Comparison of ENCODE assay signal across 11 mouse cellular contexts in the genomic region with DNA sequence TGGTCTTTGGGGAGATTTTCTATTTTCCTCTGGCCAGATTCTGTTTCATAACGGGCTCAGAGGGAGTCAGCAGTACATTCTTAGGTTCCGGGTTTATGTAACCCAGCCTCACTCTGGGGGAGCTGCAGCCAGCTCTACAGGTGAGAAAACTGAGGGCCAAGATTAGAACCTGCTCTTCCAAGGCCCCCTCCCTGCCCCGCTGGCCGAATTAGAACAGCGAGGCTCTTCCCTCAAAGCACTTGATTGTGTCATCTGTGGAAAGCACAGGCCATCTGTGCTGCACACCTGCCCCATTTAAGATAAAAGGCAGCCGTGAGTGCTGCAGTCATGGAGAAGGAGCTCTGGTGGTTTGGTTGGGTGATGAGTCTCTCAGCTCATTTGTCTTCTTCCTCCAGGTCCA.
DNase-seq lines count a peak whose midpoint lies in the region; ATAC-seq and TF ChIP-seq lines count a peak whose summit lies in the region.
"Had no signal": no experiment of that assay in that cellular context is flagged by ENCODE, and none has a peak within 500 bp of the region (broad histone marks: within the 10 kb centered on the region; RNA-seq: fewer than 3 reads in every experiment).

No protein-coding gene starts in this region.

- H3K27ac ChIP-seq in heart, embryonic 15.5 days: peak overlapping the region; percentile 25; the same call in 1 of the 2 replicates
- H3K27ac ChIP-seq in lung, embryonic 15.5 days: peak overlapping the region; percentile 88
- H3K27ac ChIP-seq in intestine, embryonic 15.5 days: peak overlapping the region; percentile 77
- H3K27ac ChIP-seq in forebrain, postnatal 0 days (ENCODE audit: low read depth, low read length): no peak overlapping the region
- no peak overlapping the region for H3K27ac ChIP-seq in midbrain, embryonic 14.5 days (replicated peaks; ENCODE audit: low read depth, low read length)
- H3K27ac ChIP-seq: hindbrain, postnatal 0 days; neural tube, embryonic 13.5 days had no signal

- H3K4me2 ChIP-seq in heart, embryonic 15.5 days: no peak overlapping the region
- no peak overlapping the region for H3K4me2 ChIP-seq in lung, embryonic 15.5 days
- H3K4me2 ChIP-seq in intestine, embryonic 15.5 days (replicated peaks): no peak overlapping the region
- H3K4me2 ChIP-seq in forebrain, postnatal 0 days (ENCODE audit: low read depth): no peak overlapping the region
- H3K4me2 ChIP-seq in midbrain, embryonic 14.5 days (ENCODE audit: low read length): no peak overlapping the region
- H3K4me2 ChIP-seq: limb, embryonic 13.5 days; neural tube, embryonic 13.5 days had no signal

- no peaks in the 10 kb centered on the region for H3K27me3 ChIP-seq in heart, embryonic 15.5 days
- H3K27me3 ChIP-seq in lung, embryonic 15.5 days: no peaks in the 10 kb centered on the region
- no peaks in the 10 kb centered on the region for H3K27me3 ChIP-seq in intestine, embryonic 15.5 days (replicated peaks)
- H3K27me3 ChIP-seq in forebrain, postnatal 0 days (ENCODE audit: insufficient read depth, low read length): no peaks in the 10 kb centered on the region
- no peaks in the 10 kb centered on the region for H3K27me3 ChIP-seq in midbrain, embryonic 14.5 days (ENCODE audit: control insufficient read depth, insufficient read depth, low read length)
- H3K27me3 ChIP-seq: limb, embryonic 13.5 days; neural tube, embryonic 13.5 days had no signal

- H3K9ac ChIP-seq in heart, embryonic 15.5 days: no peak overlapping the region
- H3K9ac ChIP-seq in lung, embryonic 15.5 days: no peak overlapping the region
- H3K9ac ChIP-seq in intestine, embryonic 15.5 days: no peak overlapping the region
- no peak overlapping the region for H3K9ac ChIP-seq in forebrain, postnatal 0 days
- H3K9ac ChIP-seq in midbrain, embryonic 14.5 days (replicated peaks; ENCODE audit: low read length): no peak overlapping the region
- H3K9ac ChIP-seq: limb, embryonic 13.5 days; neural tube, embryonic 13.5 days had no signal

- no peak overlapping the region for H3K4me3 ChIP-seq in heart, embryonic 15.5 days
- H3K4me3 ChIP-seq in lung, embryonic 15.5 days: no peak overlapping the region
- no peak overlapping the region for H3K4me3 ChIP-seq in intestine, embryonic 15.5 days (replicated peaks)
- H3K4me3 ChIP-seq in forebrain, postnatal 0 days (ENCODE audit: low read depth, low read length): no peak overlapping the region
- H3K4me3 ChIP-seq in midbrain, embryonic 14.5 days (replicated peaks; ENCODE audit: low read depth, low read length): no peak overlapping the region
- H3K4me3 ChIP-seq: limb, embryonic 13.5 days; neural tube, embryonic 13.5 days had no signal

- no peak for ATAC-seq in heart, embryonic 15.5 days (replicated peaks; ENCODE audit: insufficient number of reproducible peaks, insufficient read depth, low FRiP score, low read depth)
- peak; percentile 9; the same call in 1 of the 2 replicates for ATAC-seq in lung, embryonic 15.5 days (ENCODE audit: borderline replicate concordance, extremely low read depth, low FRiP score, low TSS enrichment)
- ATAC-seq in intestine, embryonic 15.5 days: peak; percentile 19; the same call in 1 of the 2 replicates
- ATAC-seq in forebrain, postnatal 0 days: no peak
- no peak for ATAC-seq in midbrain, embryonic 14.5 days (ENCODE audit: low FRiP score, low TSS enrichment)
- ATAC-seq: hindbrain, postnatal 0 days had no signal

- no peak for DNase-seq in heart, postnatal 14 days
- no peak for DNase-seq in lung, postnatal 36 days
- DNase-seq in thymus, postnatal 14 days: peak; percentile 58
- DNase-seq in forebrain, postnatal 0 days: no peak
- no peak for DNase-seq in midbrain, embryonic 14.5 days

- no peak for TF ChIP-seq CTCF in forebrain, postnatal 0 days (IDR thresholded peaks at IDR 0.05; ENCODE audit: low read depth)

- H3K4me1 ChIP-seq in heart, embryonic 15.5 days (replicated peaks): peaks cover 24% of the 10 kb centered on the region
- H3K4me1 ChIP-seq in lung, embryonic 15.5 days: peaks cover 46% of the 10 kb centered on the region
- peaks cover 19% of the 10 kb centered on the region; the same call in 1 of the 2 replicates for H3K4me1 ChIP-seq in intestine, embryonic 15.5 days (replicated peaks)
- no peaks in the 10 kb centered on the region for H3K4me1 ChIP-seq in forebrain, postnatal 0 days (ENCODE audit: insufficient read depth)
- no peaks in the 10 kb centered on the region for H3K4me1 ChIP-seq in midbrain, embryonic 14.5 days (ENCODE audit: control insufficient read depth, insufficient read depth, low read length)
- H3K4me1 ChIP-seq: neural tube, embryonic 13.5 days had no signal

- H3K36me3 ChIP-seq in heart, embryonic 15.5 days: peaks cover 47% of the 10 kb centered on the region
- H3K36me3 ChIP-seq in lung, embryonic 15.5 days: peaks cover 52% of the 10 kb centered on the region
- peaks cover 10% of the 10 kb centered on the region for H3K36me3 ChIP-seq in intestine, embryonic 15.5 days
- H3K36me3 ChIP-seq in forebrain, postnatal 0 days (ENCODE audit: insufficient read depth): no peaks in the 10 kb centered on the region
- H3K36me3 ChIP-seq in midbrain, embryonic 14.5 days (ENCODE audit: control insufficient read depth, insufficient read depth, low read length): no peaks in the 10 kb centered on the region
- H3K36me3 ChIP-seq: neural tube, embryonic 13.5 days had no signal

- 72% methylated on average over 6 of the region's 6 CpGs for WGBS in heart, embryonic 15.5 days
- WGBS in lung, embryonic 15.5 days: 62% methylated on average over 6 of the region's 6 CpGs
- 55% methylated on average over 6 of the region's 6 CpGs for WGBS in intestine, embryonic 15.5 days
- 83% methylated on average over 6 of the region's 6 CpGs for WGBS in forebrain, postnatal 0 days
- WGBS in midbrain, embryonic 14.5 days: 94% methylated on average over 6 of the region's 6 CpGs

- intact Hi-C loops in heart, postnatal 14 days (cut with DNase I): no loop called here

- no peaks in the 10 kb centered on the region for H3K9me3 ChIP-seq in heart, embryonic 15.5 days (replicated peaks)
- no peaks in the 10 kb centered on the region for H3K9me3 ChIP-seq in lung, embryonic 15.5 days
- H3K9me3 ChIP-seq in intestine, embryonic 15.5 days: no peaks in the 10 kb centered on the region
- H3K9me3 ChIP-seq in forebrain, postnatal 0 days (ENCODE audit: low read length): no peaks in the 10 kb centered on the region
- H3K9me3 ChIP-seq in midbrain, embryonic 14.5 days (ENCODE audit: control insufficient read depth, low read length): no peaks in the 10 kb centered on the region
- H3K9me3 ChIP-seq: limb, embryonic 13.5 days; neural tube, embryonic 13.5 days had no signal

Comparison
In these comparisons a context has a peak if more than half of its experiments do, and no peak if none do; other contexts are left out.
1. ATAC-seq: peak in lung, embryonic 15.5 days (single experiment) and intestine, embryonic 15.5 days (single experiment); none in heart, embryonic 15.5 days (single experiment), forebrain, postnatal 0 days (single experiment) and midbrain, embryonic 14.5 days (single experiment).
2. H3K27ac ChIP-seq: peak in heart, embryonic 15.5 days (single experiment), lung, embryonic 15.5 days (single experiment) and intestine, embryonic 15.5 days (single experiment); none in forebrain, postnatal 0 days (single experiment) and midbrain, embryonic 14.5 days (single experiment).